Mouse (Mus musculus) bone marrow macrophage, adult 2 months (primary cell): ENCODE results near the gene Hist1h2bp. TPM values are rescaled to one million over a fixed set of nuclear protein-coding genes. Genes with fewer than 3 reads are reported as not detected.
"Not testable (repeated sequence)": the region's sequence is repeated elsewhere in the genome, so short reads cannot be mapped to it uniquely, and the experiment has no call there.

ENCODE experiments used
- H3K27ac ChIP-seq: 2 replicates; pipeline ENCODE4 v1.5.1; 2012; ENCODE audit warnings: low read depth, low read length; ENCODE audit not compliant: insufficient read depth
- H3K4me1 ChIP-seq: 2 replicates; pipeline ENCODE4 v1.6.1; 2012; ENCODE audit warnings: low read length; ENCODE audit not compliant: control insufficient read depth, insufficient read depth
- H3K4me3 ChIP-seq: 2 replicates; pipeline ENCODE4 v1.5.1; 2012; ENCODE audit warnings: mild to moderate bottlenecking, low read length, moderate library complexity; ENCODE audit not compliant: insufficient read depth
- CTCF ChIP-seq: IDR thresholded peaks from 2 replicates; pipeline ENCODE4 v1.5.1; 2012; ENCODE audit warnings: low read depth, mild to moderate bottlenecking, low read length, moderate library complexity
- POLR2A ChIP-seq: IDR thresholded peaks from 2 replicates; pipeline ENCODE4 v1.6.1; 2012; ENCODE audit warnings: mild to moderate bottlenecking, low read depth, low read length, borderline replicate concordance
- polyA plus RNA-seq: library from polyadenylated mRNA; stranded (reverse); fragments of >200 nt; gene quantifications from 2 replicates; pipeline ENCODE4 v1.2.4, GENCODE M21; 2012; ENCODE audit not compliant: missing spikeins, insufficient read depth, insufficient read length

The Hist1h2bp gene
- polyA plus RNA-seq, 1 experiment, result not detected

GRCm38 (mm10) chr13:21828511-21828910 is 41.2 kb downstream of the Hist1h2bp start:
- Histone ChIP-seq H3K4me1 (peaks cover 9% of the 10 kb centered on the region), H3K27ac (no peak overlapping the region), H3K4me3 (no peak overlapping the region)
- no peak for TF ChIP-seq POLR2A
- no peak for TF ChIP-seq CTCF

- TF ChIP-seq POLR2A (no peak), CTCF (no peak)
- H3K4me1 ChIP-seq, result peaks cover 4% of the 10 kb centered on the region; the same call in 1 of the 2 replicates
- no peak overlapping the region for H3K4me3 ChIP-seq
- H3K27ac ChIP-seq, result no peak overlapping the region
Observed at GRCm38 (mm10) chr13:21830344-21830743, 43.1 kb downstream of the Hist1h2bp start.

GRCm38 (mm10) chr13:21831418-21832394 is 44.4 kb downstream of the Hist1h2bp start, which contains the start of gene Hist1h4n:
Gene Hist1h4n, minus strand, starts transcription at chr13:21832196.
- H3K4me3 ChIP-seq, result peak within 1 kb of the TSS; percentile 28
- peak within 1 kb of the TSS; percentile 34; the same call in 1 of the 2 replicates for H3K27ac ChIP-seq

GRCm38 (mm10) chr13:21833461-21833860 is 46.2 kb downstream of the Hist1h2bp start, which contains the start of the genes Hist1h2ap and Hist1h2br:
Gene Hist1h2ap, minus strand, starts transcription at chr13:21833507.
Gene Hist1h2br, plus strand, starts transcription at chr13:21833743.
- not testable (repeated sequence) for H3K4me3 ChIP-seq, H3K4me1 ChIP-seq, H3K27ac ChIP-seq

More at GRCm38 (mm10) chr13:21831418-21832394, 44.4 kb downstream of the Hist1h2bp start, which contains the start of gene Hist1h4n:
- H3K4me1 ChIP-seq, result not testable (repeated sequence)

Other genes with a start within 250 kb of the Hist1h2bp start
- gene Olfr1366, start 244.7 kb upstream of the Hist1h2bp start, polyA plus RNA-seq, result not detected in 2 replicates
- not detected in 2 replicates for gene Olfr1535, start 227.6 kb upstream of the Hist1h2bp start, polyA plus RNA-seq
- not detected in 2 replicates for gene Olfr1364, start 205.7 kb upstream of the Hist1h2bp start, polyA plus RNA-seq
- not detected in 2 replicates for gene Olfr1362, start 173.4 kb upstream of the Hist1h2bp start, polyA plus RNA-seq
- gene Olfr11, start 144.9 kb upstream of the Hist1h2bp start, polyA plus RNA-seq, result not detected in 2 replicates
- gene Olfr1361, start 124.1 kb upstream of the Hist1h2bp start, polyA plus RNA-seq, result 0.48 TPM in 1 of 2 replicates, not detected in the other
- gene Olfr1360, start 110.1 kb upstream of the Hist1h2bp start, polyA plus RNA-seq, result not detected in 2 replicates
- not detected in 2 replicates for gene Olfr1359, start 89.3 kb upstream of the Hist1h2bp start, polyA plus RNA-seq
- gene Hist1h2bl, start 71.3 kb upstream of the Hist1h2bp start, polyA plus RNA-seq, result not detected in 2 replicates
- gene Hist1h2ai, start 71.0 kb upstream of the Hist1h2bp start, polyA plus RNA-seq, result 4.0 TPM in 1 of 2 replicates, not detected in the other
- gene Hist1h3h, start 69.8 kb upstream of the Hist1h2bp start, polyA plus RNA-seq, result 6.9 TPM in 1 of 2 replicates, not detected in the other
- 2.1 TPM in 1 of 2 replicates, not detected in the other for gene Hist1h2bm, start 65.4 kb upstream of the Hist1h2bp start, polyA plus RNA-seq
- gene Hist1h4j, start 52.4 kb upstream of the Hist1h2bp start, polyA plus RNA-seq, result 1.8 and 2.7 TPM in 2 replicates
- gene Hist1h4k, start 37.0 kb upstream of the Hist1h2bp start, polyA plus RNA-seq, result 3.6 and 8.9 TPM in 2 replicates
- 4.9 and 9.5 TPM in 2 replicates for gene Hist1h2ak, start 33.6 kb upstream of the Hist1h2bp start, polyA plus RNA-seq
- gene Hist1h2bn, start 33.3 kb upstream of the Hist1h2bp start, polyA plus RNA-seq, result 7.1 and 7.3 TPM in 2 replicates
- gene Hist1h1b, start 6.8 kb upstream of the Hist1h2bp start, polyA plus RNA-seq, result 0.82 and 2.1 TPM in 2 replicates
- 3.9 and 4.4 TPM in 2 replicates for gene Hist1h3i, start 4.1 kb upstream of the Hist1h2bp start, polyA plus RNA-seq
- gene Hist1h2an, start 243 bp upstream of the Hist1h2bp start, polyA plus RNA-seq, result not detected in 2 replicates
- 3.2 and 6.5 TPM in 2 replicates for gene Hist1h2bq, start 22.7 kb downstream of the Hist1h2bp start, polyA plus RNA-seq
- not detected in 2 replicates for gene Hist1h2ao, start 23.0 kb downstream of the Hist1h2bp start, polyA plus RNA-seq
- 5.2 and 6.8 TPM in 2 replicates for gene Hist1h4m, start 24.3 kb downstream of the Hist1h2bp start, polyA plus RNA-seq
- gene Hist1h4n, start 44.7 kb downstream of the Hist1h2bp start, polyA plus RNA-seq, result not detected in 2 replicates
- 14.7 and 15.1 TPM in 2 replicates for gene Hist1h2ap, start 46.0 kb downstream of the Hist1h2bp start, polyA plus RNA-seq
- gene Hist1h2br, start 46.3 kb downstream of the Hist1h2bp start, polyA plus RNA-seq, result 4.5 and 8.6 TPM in 2 replicates
- gene Zfp184, start 157.6 kb downstream of the Hist1h2bp start, polyA plus RNA-seq, result 0.25 and 0.76 TPM in 2 replicates
- gene Pom121l2, start 193.7 kb downstream of the Hist1h2bp start, polyA plus RNA-seq, result not detected in 2 replicates
- gene Prss16, start 222.3 kb downstream of the Hist1h2bp start, polyA plus RNA-seq, result 3.0 and 3.4 TPM in 2 replicates
- gene Hist1h2ah, start 248.1 kb downstream of the Hist1h2bp start, polyA plus RNA-seq, result not detected in 2 replicates
- 2.9 and 5.5 TPM in 2 replicates for gene Hist1h2bk, start 248.4 kb downstream of the Hist1h2bp start, polyA plus RNA-seq